Mouse (Mus musculus): ENCODE data around the gene Clec11a.
A peak's percentile ranks its signal among the peaks of the same experiment; 100 is the strongest.

Gene Clec11a

DNA sequence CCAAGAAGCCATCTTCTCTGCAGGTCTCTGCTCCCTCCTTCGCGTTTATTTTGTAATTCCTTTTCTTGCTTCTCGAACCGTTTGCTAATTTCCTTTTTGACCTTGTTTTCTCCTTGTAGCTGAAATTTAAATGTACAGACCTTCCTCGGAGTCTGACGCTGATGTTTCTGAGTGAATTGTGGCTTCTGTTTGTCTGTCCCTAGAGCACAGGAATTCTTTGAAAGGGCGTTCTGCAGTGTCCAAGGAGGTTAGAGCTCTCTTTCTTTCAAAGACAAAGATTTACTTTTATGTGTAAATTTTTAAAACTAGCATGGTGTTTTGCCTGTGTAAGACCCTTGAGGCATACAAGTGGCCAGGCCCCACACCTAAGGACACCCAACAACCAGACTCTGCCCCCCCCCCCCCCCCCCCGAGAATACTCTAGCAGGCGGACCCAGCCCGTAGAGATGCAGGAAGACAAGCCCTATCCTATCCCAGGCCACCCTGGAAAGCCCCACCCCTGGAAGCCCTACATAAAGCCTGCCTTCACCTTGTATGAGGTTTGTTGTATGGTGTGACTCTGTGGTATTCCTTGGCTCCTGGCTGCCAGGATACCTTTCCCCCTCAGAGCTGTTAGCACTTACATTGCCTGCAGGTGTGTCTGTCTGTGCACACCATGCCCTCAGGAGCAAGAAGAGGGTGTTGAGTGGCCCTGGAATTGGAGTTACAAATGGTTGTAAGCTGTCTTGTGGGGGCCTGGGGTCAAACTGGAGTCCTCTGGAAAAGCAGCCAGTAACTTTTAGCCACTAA, 30.0 kb downstream of the Clec11a start:
- no peak for DNase-seq

DNA sequence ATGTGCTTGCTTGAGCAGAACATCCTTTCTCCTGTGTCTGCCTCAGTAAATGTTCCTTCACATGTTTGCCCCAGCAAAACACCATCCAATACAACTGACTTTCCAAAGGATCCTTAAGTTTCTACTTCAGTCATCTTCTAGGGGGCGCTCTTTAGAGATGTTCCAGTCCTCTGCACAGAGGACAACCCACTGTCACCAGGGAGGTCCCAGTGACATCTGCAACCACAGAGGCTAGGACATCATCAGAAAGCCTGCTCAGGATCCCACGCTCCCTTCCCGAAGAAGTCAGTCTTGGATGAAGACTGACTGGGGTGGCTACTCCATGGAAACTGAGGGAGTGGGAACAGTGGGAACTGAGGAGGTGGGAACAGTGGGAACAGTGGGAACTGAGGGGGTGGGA, 31.2 kb downstream of the Clec11a start:
- DNase-seq: no peak

DNA sequence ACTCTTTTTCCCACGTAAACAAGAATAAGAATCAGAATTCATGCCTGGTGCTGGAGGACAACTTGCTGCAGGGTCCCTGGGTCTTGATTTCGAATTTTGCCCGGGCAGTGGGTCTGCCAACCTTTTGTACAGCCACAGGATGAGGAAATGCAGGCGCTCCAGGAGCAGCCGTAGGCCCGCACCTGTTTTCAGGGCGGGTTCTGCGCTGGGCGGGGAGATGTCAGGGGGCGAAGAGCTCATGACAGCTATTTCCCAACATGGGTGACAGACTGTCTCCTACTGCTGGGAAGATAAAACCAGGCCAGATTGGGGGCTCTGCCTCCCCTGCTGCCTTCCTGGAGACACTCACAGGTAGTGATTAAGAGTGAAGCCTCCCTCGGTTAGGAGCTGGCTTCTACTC, 32.6 kb downstream of the Clec11a start:
- no peak for DNase-seq

DNA sequence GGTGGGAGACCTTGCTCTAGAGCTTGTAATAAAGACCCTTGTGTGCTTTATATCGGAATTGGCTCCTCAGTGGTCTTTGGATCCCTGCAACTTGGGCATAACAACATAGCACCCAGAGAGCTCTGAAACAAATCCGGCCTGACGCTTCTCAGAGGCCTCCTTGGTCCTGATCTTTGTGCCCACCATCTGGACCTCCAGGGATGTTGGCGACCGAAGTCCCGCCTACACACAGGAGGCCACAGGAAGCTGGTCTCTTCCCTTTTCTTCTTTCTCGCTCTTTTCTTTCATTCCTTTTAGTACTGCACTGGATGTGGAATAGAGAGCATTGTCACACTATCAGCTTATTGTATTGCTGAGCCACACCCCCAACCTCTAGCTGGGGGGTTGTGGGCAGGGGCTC, 33.3 kb downstream of the Clec11a start:
- DNase-seq: no peak

DNA sequence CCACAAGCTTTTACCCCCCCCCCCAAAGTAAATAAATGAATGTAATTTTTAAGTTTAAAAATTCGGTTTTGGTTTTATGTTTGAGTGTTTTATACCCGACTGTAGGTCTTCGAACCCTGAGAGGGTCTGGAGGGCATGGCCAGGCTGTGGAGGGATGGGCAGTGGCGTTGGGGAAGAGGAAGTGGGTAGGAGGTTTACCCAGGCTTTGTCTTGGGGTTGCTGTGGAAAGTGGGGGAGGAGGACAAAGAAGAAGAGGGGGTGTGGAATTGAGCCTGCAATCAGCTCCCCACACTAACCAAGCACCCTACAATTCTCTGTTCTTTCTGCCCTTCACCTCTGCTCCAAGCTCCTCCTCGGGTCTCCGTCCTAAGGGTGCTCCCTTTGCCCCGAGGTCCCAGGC, 34.2 kb downstream of the Clec11a start:
- no peak for DNase-seq

DNA sequence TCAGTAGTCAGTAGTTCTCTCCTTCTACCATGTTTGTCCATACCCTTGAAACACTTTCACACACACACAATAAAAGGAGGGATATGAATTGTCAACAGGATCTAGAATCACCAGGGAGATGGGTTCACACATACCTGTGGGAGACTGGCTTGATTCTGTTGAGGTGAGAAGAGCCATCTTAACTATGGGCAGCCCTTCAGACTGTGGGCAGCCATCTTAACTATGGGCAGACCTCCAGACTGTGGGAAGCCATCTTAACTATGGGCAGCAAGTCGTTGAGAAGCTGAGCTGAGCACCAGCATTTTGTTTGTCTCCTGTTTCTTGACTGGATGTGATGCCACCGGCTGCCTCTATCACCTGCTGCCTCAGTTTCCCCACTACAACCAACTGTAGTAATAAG, 35.4 kb downstream of the Clec11a start:
- DNase-seq: peak; percentile 42 to 59

DNA sequence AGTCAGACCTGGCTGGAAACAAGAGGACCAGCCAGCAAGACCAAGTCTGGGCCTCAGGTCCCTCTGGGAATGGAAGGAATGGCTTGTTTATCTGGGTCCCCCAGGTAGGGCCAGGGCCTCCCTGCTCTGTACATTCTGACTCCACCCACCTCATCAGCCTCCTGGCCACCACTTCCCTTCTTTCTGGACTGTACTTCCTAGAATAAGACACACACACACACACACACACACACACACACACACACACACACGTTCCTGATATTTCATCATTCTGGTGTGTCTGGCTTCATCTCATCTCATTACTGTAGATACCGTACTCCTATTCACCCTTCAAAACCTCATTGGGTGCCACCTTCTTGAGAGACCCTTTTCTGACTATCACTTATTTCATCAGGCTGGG, 37.3 kb downstream of the Clec11a start:
- DNase-seq: no peak

DNA sequence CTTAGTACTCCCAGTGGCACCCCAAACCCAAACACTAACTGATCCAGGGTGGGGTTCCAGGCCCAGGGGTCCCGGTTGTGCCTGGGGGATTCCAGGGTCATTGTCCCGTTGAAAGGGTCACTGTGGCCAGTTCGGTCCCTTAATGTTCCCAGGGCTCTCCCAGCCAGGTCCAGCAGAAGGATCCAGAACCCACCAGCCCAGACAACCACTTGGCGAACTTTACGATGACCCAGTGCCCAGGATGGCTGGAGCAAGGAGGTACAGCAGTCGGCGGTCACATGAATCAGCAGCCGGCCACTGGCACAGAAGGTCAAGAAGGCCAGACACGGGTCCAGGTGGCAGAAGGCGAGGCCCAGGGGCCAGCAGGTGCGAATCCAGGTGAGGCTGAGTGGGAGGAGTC, 38.6 kb downstream of the Clec11a start:
- DNase-seq: no peak

DNA sequence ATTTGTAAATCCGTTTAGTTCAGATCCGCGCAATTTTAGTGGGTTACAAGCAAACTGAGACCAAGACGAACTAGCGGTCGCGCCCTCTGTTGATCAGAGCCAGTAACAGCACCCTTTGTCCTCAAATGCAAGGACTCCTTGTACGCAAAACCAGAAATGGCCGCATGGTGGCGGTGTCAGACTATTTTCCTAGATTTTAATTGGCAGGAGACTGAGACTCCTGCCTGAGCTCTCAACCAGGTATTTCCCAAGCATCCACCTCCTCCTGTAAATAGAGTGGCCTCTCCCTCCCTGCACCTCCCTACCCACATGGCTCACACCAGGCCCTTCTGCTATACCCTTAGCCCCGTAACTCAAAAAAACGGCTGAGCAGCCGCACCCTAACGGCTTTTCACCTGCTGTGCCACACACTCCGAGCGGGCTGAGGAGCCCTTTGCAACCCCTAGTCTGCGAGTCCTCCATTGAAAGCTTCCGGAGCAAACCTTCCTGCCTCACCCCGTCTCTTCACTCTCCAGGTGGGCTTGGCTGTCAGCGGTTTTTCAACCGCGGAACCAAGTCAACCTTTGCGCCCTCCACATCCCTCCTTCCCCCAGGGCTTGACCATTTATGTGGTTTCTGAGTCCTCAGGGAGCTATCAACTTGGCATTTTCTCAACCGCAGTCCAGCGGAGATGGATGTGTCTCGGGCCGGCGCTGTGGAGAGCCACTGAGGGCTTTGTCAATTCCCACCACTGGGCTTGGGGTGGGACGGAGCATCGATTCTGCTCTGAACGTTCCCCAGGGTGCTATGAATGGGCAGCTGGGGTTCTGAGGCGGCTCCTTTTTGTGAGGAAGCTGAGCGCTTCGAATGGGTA, 43.7 kb downstream of the Clec11a start:
- peak; percentile 99 to 100 for DNase-seq

DNA sequence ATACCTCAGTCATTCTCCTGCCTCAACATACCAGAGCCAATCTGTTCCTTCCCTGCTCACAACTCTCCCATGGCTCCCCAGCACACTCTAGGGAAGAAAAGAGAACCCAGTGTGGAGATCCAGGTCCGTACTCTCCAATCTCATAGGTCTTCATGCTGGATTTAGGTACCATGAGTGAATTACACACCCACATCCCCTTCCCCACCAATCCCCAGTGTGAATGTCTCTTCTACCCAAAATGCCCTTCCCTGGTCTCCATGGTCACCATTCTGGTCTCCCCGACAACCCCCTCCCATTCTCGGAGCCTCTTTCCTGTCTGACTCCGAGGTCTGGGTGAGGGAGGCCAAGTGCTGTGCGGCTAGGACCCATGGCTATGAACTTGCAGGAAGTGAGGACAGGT, 45.6 kb downstream of the Clec11a start, which contains the start of gene Gm15517:
Gene Gm15517, plus strand, starts transcription at position 301 of the 400 bp plus-strand sequence.
- DNase-seq: no peak

DNA sequence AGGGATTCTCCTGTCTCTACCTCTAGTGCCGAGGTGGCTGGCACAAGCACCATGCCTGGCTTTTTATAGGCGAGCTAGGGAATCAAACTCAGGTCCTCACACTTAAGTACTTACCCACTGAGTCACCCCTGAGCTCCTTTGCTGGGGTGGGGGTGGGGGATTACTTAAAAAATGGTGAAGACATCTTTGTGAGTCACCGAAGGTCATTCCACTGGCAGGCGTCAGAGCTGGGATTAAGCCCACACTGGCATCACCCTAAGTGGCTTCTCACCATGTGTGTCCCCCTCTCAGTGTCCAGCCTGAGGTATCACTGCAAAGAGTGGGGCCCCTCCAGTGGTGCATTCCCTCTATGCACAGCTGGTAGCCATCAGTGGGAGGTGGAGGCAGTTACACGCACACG, 46.3 kb downstream of the Clec11a start:
- DNase-seq: no peak

DNA sequence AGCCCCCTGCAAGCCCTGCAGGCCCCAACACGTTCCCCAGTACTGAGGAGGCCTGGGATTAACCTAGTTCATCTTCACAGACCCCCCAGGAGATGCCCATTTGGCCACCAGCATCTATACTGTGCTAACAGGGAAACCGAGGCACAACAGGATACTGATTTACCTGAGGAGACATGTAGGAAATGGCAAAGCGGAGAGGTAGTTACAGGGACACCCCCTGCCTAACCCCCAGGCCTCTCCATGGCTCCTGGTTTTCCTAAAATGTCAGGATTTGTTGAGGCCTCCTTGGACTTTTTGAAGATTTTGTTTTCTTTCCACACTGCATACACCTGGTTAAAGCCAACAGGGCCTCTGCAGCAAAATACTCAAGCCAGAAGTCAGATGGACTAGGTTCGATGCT, 49.4 kb downstream of the Clec11a start, which contains the start of gene Acp4:
Gene Acp4, minus strand, starts transcription at position 101 of the 400 bp plus-strand sequence.
- DNase-seq: no peak

DNA sequence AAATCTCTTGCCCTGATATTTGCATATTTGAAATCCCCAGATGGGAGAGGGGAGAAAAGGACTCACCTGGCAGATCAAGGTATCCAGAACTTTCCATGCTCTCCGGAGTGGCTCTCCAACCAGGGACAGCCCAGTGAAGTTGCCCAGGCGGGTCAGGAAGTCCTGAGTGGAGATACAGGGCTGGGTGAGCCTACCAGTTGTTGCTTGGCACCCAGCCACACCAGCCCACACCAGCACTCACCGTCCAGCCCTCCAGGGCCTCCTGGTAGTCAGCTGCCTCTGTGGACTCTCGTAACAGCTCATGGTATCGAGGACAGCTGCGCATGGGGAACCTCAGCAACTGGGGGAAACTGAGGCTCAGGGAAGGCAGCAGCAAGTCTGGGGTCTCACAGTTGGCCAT, 51.8 kb downstream of the Clec11a start:
- no peak for DNase-seq

DNA sequence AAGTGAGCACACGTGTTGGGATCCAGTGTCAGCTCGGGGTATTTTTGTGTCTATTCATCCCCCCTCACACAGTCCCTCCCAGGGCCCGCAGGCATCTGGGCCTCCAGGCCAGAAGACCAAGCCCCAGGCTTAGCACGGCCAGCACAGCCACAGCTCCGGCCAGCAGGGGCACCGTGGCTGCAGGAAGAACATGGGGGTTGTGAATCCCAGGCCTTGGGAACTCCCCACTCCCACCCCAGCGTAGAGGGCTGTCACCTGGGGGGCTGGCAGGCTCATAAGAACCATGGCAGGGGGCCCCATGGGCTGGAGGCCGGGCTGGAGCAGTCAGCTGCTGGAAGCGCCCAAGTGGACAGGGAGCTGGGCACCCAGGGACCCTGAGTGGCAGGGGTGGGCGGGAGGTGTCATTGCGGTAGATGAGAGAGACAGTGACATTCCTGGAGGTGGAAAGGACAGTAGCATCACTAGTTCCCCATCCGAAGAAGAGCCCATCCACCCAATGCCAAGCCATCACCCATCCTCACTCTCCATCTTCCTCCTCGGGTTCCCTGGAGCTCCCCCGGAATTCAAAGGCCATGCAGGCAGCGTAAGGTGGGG, 53.6 kb downstream of the Clec11a start:
- no peak for DNase-seq
